Mouse (Mus musculus): ENCODE measurements around the gene Krt10. TPM values are rescaled to one million over a fixed set of nuclear protein-coding genes. Genes with fewer than 3 reads are reported as not detected.
A peak's percentile ranks its signal among the peaks of the same experiment; 100 is the strongest.

Gene Krt10
- 1 to 10 TPM; 4.9 to 9.9 TPM for total RNA-seq (2021)
- long read RNA-seq, experiment 1, partial matches to known transcripts = 26 of 29 reads
- long read RNA-seq, experiment 1, other reads (novel, unspliced or antisense) = 0 of 29 reads
- long read RNA-seq, experiment 2, partial matches to known transcripts = 7 of 10 reads
- long read RNA-seq, experiment 2, other reads (novel, unspliced or antisense) = 1 of 10 reads

DNA sequence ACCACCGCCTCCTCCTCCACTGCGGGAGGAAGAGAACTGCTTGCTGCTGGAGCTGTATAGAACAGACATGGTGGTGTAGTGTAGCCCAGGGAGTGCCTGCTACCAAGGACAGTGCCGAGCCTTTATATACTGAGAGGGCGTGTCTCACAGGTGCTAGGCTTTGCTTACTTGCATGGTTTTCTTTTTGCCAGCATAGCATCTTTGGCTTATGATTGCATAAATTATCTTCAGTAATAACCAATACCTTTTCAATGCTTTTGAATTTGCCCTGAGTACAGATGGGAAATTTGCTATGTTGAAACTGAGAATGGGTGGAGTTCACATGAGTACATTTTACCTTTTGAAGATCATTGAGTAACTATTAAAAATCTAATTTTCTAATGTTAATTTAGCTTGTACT is at the start of gene Krt10:
Gene Krt10 (minus strand): TSS at position 101 of the 400 bp plus-strand sequence.
- no peak for DNase-seq (ENCODE audit: low spot score in 2 of 2)

DNA sequence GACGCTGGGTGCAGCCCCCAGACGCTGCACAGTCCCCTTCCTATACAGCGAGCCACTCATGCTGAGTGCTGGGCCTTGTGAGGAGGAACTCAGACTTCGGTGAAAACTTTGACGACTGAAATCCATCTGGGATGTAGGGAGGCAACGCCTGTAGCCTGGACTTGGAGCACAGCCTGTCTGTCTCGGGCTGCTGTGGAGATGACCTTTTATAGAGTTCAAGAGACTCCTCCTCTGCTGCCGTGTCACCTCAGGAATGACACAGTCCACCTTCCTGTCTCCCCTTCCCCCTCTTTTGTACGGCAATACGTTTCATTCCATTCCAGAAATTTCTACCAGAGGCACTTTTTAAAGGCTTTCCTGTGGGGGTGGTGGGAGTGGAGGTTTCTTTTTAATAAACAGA is 48.8 kb upstream of the Krt10 start, which contains the start of gene Krt20:
Gene Krt20 (minus strand): TSS at position 179 of the 400 bp plus-strand sequence.
- no peak for DNase-seq (ENCODE audit: low spot score in 2 of 2)

DNA sequence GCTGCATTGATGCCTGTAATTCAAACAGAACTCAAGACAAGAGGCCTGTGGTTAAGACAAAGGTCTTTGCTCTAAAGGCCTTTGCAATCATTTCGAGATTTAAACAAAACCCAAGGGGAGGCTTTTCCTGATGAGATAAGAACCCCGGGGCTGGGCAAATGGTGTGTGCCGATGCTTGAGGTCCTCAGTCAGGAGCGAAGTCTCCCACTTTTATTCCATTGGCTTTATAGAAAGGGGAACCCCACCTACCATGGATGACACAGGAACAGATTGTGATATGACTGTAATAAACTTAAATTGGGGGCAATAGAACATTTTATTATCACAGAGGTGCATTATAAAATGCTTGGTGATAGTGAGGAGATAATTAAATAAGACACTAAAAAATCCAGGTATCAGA is 47.5 kb upstream of the Krt10 start:
- DNase-seq (ENCODE audit: low spot score in 2 of 2) = no peak

DNA sequence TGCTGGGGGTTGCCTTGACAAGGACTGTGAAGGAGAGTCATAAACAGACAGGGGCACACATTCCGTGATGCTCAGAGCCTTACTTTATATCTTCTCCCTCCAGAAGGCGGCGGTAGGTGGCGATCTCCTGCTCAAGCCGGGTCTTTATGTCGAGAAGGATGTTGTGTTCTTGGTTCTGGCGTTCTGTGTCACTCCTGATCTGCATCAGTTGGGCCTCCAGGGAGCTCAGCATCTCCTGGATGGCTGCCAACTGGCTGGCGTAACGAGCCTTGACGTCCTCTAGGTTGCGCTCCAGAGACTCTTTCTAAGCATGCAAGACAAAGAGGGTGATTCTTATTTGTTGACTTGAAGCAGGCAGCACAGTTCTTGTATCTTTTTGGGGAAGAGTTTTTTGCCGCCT is 41.5 kb upstream of the Krt10 start:
- DNase-seq (ENCODE audit: low spot score in 2 of 2) = no peak

DNA sequence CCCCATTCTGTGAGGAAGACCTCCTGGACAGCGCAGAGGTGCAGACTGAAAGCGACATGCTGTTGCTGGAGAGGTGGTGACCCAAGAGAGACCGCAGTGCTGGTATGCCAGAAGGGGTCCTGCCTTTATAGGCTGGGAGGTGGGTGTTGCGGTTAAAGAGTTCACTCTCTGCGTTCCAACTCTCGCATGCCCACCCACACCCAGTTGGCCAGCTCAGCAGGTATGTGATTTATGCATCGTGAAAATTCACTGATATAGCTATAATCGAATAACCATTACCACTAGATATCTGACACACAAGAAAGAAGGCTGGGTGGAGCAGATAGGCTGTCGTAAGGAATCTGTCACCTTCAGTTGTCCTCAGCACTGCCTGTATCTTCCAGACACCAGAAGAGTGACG is 33.0 kb upstream of the Krt10 start, which contains the start of gene Krt12:
Gene Krt12 (minus strand): TSS at position 101 of the 400 bp plus-strand sequence.
- DNase-seq (ENCODE audit: low spot score in 2 of 2) = no peak

DNA sequence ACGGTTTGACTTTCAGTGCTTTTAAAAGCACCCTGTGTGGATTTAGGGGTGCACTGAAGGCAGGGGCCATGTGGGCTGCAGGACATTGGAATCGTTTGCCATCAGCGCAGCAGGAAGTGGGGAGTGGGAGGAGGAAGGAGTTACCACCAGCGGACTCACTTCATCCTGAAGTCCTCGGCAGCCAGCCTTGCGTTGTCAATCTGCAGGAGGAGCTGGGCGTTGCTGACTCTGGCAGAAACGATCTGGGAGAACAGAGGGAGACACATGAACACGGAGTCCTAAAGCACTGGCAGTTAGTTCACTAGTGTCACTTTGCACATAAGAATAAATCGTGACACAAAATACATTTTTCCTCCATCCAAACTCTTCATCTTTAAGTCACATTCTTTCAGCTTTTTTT is 31.4 kb upstream of the Krt10 start:
- no peak for DNase-seq (ENCODE audit: low spot score in 2 of 2)

DNA sequence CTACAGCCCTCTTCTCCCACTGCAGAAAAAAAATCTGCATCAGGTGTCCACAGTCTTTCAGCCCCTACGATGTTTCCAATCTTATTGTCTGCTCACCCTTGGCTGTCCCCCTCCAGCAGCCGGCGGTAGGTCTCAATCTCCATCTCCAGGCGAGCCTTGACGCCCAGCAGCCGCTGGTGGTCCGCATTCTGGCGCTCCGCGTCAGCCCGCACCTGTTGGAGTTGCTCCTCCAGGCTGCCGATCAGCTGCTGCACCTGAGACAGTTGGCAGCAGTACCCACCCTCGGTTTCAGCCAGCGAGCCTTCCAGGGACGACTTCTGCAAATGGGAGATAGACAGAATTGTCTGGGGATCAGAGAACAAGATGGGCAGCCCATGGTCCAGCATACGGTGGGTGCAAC is 28.7 kb upstream of the Krt10 start:
- no peak for DNase-seq (ENCODE audit: low spot score in 2 of 2)

DNA sequence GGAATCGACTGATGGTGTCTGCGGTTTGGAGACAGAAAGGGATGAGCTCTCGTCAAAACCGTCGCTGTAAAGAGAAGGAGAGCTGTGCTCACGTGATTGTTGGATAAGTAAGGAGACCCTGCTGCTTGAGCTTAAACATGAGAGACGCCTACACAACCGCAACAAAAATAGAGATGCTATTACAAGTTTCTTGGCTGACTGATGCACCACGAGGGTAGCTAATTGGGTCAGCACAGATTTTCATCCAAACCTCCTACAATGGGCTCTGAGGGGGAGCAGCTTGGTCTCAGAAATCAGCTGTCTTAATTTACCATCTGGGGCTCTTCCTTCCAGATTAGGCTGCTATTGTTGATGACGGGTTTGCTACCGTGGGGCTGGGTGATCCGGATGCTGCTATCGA is 27.7 kb upstream of the Krt10 start:
- no peak for DNase-seq (ENCODE audit: low spot score in 2 of 2)

DNA sequence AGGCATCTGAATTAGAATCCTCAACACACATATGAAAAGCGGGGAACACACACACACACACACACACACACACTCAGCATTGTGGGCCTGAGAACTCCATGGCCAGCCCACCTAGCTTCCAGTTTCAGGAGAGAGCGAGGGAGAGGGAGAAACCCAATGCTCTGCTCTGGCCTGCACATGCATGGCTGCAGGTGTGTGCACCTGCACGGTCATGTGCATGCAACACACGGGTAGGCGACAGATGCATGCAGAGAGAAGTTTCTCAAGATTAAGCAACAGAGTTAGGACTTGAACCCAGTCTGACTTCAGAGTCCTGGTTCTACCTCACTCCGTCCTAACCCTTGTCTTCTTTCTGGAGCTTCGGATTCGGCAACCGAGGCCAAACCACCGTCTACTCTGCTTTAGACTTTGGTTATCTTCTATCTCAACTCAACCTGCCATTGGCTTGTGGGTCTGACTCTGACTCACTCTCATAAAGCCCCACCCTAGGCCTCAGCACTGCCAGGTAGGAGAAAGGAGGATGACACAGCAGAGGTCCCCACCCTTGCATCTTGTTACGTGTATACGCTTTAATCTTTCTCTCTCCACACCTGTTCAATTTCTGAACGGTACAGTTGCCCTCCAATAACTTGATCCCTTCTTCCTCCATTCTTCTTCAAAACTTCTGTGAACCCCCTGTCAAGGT is 25.4 kb upstream of the Krt10 start:
- no peak for DNase-seq (ENCODE audit: low spot score in 2 of 2)

DNA sequence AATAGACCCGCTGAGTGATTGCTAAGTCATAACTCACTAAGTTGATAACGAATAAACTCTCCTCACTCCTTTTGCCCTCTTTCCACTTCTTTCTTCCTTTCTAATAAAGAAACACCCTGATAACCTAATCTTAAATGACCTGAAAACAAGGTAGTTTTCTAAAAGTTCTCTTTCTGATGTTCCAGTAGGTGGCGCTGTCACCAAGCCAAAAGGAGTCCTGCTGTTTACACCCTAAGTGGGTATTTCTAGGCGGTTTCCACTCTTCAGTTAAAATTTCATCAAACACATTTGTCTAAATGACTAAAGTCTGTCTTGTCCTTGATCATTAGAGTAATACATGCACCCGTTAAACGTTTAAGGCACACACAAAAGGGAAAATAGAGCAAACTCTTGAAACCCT is 24.1 kb upstream of the Krt10 start:
- DNase-seq (ENCODE audit: low spot score in 2 of 2) = no peak

DNA sequence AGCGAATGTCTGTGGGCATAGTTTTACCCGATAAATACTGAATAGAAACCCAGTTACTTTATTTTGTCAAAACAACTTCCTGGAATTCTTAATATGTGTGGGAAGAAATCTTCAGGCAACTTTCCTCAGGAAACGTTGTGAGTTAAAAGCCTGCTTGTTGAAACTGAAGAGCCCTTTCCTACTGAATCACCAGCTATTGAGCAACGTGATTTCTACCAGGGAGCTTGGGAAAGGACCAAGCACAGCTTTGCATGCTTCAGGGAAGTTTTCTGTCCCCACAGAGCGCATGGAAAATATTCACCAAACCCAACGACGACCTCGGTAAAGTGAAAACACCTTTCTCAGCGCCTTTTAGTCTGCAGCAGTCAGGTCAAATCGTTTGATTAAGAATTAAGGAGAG is 17.0 kb upstream of the Krt10 start:
- DNase-seq (ENCODE audit: low spot score in 2 of 2) = no peak

DNA sequence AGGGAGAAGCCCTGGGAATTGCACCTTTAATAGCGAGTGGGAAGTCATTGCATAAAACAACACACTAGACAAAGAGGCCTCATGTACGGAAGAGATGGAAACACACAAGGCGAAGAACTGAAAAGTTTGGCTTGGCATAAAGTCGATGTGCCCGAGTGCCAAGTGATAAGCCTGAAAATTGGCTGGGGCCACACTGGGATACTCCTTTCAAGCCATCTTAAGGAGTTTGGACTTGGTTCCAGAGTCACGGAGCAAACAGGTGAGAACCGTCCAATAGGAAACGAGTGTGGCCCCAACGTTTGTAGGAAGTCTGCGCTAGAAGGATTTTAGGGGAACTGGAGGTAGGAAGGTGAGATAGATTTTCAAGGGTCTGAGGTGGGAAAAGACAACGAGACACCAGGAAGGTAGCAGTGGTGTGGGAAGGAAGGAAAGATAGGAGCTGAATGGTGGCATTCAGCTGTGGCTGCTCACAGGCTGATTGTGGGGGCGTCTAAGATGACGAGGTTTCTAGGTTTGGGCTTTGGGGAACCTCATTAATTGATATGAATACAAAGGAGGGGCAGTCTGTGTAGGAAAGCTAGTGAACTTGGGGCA is 10.9 kb upstream of the Krt10 start:
- DNase-seq (ENCODE audit: low spot score in 2 of 2) = no peak

DNA sequence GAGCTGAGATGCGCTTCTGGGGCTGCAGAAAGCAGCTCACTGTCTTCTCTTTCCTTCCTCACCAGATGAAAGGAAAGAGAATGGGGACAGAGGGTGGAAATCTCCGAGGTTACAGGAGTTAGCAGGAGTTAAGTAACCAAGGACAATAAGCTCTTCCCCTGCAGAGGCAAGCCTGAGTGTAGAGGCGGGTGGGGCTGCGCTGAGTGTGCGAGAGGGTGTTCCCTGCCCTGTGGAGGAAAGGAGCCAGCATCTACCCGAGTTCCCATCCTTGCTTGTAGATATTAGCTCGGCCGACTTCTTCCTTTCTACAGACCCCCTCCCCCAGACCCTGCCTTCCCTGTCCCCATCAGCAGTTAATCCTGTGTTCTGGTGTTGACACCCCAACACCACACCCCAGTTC is 9.7 kb upstream of the Krt10 start:
- DNase-seq (ENCODE audit: low spot score in 2 of 2) = no peak

DNA sequence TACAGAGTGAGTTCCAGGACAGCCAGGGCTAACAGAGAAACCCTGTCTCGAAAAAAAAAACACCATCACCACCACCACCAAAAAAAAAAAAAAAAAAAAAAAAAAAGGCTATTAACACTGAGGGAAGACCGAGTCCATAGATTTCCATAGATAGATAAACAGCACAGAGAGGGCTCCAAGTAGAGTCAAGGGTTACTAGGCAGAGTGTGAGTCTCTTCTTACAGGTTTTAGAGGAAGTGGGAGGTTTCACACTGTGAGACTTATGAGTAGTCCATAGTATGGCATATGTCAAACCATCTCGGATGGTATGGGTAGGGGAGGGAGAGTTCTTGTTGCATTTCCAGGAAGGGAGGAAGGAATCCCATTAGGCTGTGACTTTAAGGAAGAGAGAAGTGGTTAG is 8.9 kb upstream of the Krt10 start:
- DNase-seq (ENCODE audit: low spot score in 2 of 2) = no peak

DNA sequence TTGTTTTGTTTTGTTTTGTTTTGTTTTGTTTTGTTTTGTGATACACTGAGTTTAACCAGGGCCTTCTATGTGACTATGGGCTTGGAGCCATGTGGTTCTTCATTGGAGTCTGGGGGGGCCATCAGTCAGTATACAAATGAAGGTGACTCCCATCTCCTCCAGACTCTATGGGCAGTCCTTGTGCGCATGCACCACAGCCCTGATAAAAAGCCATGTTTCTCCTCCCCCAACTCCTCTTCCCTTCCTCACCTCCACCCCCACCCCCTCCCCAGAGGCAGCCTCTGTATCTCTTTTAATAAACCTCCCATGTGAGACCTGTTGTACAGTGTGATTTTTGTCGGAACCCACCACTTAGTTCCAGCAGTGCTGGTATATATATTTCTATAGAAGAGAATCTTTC is 7.5 kb upstream of the Krt10 start:
- no peak for DNase-seq (ENCODE audit: low spot score in 2 of 2)

DNA sequence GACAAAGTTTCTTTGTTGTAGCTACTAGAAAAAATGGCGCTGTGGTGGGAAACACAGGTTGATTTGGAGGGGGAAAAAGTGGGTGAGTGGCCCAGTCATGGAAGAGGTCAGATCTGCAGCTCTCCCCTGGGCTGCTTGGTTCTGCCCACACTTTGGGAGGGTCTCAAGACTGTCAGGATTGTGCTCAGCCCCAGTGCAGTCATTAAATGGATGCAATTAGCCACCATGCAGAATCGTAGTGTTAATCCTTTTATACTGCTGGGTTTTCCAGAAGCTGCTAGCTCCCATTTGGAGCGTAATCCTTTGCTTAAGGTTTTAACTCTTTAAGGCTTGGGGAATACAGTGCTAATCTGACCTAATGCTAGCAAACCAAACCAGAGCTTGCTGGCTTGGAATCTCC is 6.9 kb upstream of the Krt10 start:
- no peak for DNase-seq (ENCODE audit: low spot score in 2 of 2)

DNA sequence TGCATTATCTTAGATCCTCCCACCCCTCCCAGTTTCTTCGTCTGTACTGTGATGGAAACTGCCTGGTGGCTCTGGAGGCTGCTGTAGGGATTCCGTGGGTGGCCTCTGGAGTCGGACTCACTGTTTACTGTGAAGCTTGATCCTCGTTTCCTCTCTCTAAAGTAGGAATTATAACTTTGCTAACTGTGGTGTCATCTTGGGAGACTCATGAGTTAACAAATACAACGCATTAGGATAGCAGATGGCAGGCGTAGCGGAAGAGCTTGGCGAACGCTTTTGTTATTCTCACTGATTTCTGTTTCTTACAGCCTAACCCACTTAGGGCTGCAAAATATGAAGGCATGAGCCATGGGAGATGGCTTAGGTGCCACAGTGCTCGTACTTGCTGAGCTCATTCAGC is 3.3 kb upstream of the Krt10 start:
- DNase-seq (ENCODE audit: low spot score in 2 of 2) = no peak

DNA sequence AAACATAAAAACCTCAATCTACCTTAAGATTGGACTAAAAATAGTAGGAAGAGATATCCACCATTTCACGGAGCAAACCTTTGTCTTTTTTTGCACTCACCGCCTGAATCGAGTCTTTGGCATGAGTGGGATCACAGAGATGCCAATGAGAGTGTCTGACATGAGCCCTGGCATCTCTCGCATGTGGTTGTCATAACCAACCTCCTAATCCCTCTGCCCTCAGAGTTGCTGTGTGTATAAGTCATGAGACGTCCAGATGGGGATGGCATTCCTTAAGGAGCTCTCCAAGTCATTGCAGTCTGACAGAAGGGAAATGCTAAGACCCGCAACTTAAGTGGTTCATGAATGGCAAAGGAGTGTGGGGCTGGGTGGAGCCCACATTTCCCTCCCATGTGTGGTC is 2.2 kb upstream of the Krt10 start:
- no peak for DNase-seq (ENCODE audit: low spot score in 2 of 2)

DNA sequence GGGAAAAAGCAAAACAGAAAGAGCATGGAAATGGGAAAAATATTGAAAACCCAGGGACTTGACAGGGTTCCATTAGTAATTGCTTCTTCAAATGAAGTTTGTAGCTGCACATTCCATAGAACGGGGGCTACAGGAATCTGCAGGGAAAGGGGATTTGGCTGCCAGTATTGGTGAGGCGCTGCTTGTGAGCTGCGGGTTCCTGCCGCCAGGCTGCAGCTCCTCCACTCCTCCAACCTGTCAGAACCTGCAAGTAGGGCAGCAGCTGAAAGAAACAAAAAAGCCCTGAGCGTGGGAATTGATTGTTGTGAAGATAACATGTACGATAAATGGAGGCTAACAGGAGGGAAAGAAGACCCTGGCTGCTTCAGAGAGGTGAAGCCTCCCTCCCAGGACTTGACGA is 1.7 kb upstream of the Krt10 start:
- DNase-seq (ENCODE audit: low spot score in 2 of 2) = no peak

DNA sequence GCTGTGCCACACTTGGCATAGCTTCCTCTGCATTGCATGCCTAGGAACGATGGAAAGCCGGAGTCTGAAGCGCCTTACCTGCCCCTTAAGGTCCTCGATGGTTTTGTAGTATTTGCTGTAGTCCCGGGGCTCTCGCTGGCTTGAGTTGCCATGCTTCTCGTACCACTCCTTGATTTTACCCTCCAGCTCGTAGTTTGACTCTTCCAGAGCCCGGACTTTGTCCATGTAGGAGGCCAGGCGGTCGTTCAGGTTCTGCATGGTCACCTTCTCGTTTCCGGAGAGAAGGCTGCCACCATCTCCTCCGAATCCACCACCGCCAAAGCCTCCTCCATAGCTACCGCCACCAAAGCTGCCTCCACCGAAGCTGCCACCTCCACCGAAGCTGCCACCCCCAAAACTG is 503 bp downstream of the Krt10 start:
- no peak for DNase-seq (ENCODE audit: low spot score in 2 of 2)

DNA sequence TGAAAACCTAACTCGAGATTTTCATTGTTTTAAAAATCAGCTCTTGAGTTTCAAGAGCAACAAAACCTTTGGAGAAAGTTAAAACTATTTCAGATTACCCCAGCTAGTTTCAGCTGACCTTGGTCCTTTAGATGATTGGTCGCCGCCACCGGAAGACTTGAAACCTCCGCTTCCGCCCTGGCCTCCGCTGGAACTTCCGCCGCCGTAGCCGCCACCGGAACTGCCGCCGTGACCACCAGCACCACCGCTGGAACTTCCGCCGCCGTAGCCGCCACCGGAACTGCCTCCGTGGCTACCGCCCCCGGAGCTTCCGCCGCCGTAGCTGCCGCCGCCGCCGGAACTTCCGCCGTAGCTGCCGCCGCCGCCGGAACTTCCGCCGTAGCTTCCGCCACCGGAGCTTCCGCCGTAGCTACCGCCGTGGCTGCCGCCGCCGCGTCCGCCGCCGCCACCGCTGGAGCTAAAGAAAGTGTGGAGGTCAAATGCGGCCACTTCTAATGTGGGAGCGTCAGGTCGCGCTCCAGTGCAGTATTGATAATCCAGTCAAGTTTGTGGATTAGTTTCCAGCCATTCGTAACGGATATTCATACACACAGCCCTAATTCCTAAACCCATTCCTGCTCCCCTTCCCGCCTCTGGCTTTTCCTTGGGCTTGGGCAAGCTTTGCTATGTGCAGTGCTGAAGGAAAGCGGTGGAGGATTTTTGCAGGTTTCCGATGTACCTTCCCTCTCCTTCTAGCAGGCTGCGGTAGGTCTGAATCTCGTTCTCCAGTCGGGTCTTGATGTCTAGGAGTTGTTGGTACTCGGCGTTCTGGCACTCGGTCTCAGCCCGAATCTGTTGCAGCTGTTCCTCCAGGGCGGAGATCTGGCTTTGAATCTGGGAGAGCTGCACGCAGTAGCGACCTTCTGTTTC is 3.1 kb downstream of the Krt10 start:
- peak; percentile 77 to 78 for DNase-seq (ENCODE audit: low spot score in 2 of 2)

DNA sequence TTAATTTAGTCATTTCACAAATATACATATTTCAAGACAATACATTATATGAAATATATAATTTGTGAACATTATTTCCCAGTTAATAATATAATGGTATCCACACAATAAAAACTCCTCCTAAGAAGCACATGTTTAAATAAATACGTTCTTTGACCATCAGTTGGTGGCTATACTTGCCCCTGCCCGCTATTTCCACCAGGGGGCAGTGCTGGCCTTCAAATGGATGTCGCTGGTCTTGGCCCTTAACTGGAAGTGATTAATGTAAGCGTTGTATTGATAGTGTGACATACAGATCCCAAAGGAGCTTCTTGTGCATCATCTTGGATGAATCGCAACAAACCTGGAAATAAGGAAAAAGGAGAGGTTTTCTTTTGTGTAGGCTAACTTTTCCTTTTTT is 9.6 kb downstream of the Krt10 start:
- DNase-seq (ENCODE audit: low spot score in 2 of 2) = peak; percentile 43 to 50

All from adrenal gland, postnatal 4 days (tissue).